Mouse (Mus musculus): ENCODE results near the gene Spink8. TPM values are rescaled to one million over a fixed set of nuclear protein-coding genes. Genes with fewer than 3 reads are reported as not detected.

Spink8 gene
- polyA plus RNA-seq, 1 experiment from 2014 or later, result not detected

Other genes with a start within 250 kb of the Spink8 start
- not detected in 2 replicates for gene Fbxw15, start 244.0 kb upstream of the Spink8 start, polyA plus RNA-seq (2014; fragmentation: Nextera tagmentation; extraction: Ambion mirVana)
- gene Fbxw24, start 186.2 kb upstream of the Spink8 start, polyA plus RNA-seq (2014; fragmentation: Nextera tagmentation; extraction: Ambion mirVana), result not detected in 2 replicates
- 0.13 TPM in 1 of 2 replicates, not detected in the other for gene Fbxw25, start 147.6 kb upstream of the Spink8 start, polyA plus RNA-seq (2014; fragmentation: Nextera tagmentation; extraction: Ambion mirVana)
- 0.10 TPM in 1 of 2 replicates, not detected in the other for gene Fbxw18, start 109.6 kb upstream of the Spink8 start, polyA plus RNA-seq (2014; fragmentation: Nextera tagmentation; extraction: Ambion mirVana)
- not detected in 2 replicates for gene Fbxw26, start 66.2 kb upstream of the Spink8 start, polyA plus RNA-seq (2014; fragmentation: Nextera tagmentation; extraction: Ambion mirVana)
- not detected in 2 replicates for gene Fbxw27, start 21.6 kb upstream of the Spink8 start, polyA plus RNA-seq (2014; fragmentation: Nextera tagmentation; extraction: Ambion mirVana)
- 89.2 and 90.6 TPM in 2 replicates for gene Nme6, start 20.5 kb downstream of the Spink8 start, polyA plus RNA-seq (2014; fragmentation: Nextera tagmentation; extraction: Ambion mirVana)
- 0.28 and 0.31 TPM in 2 replicates for gene Camp, start 37.3 kb downstream of the Spink8 start, polyA plus RNA-seq (2014; fragmentation: Nextera tagmentation; extraction: Ambion mirVana)
- gene Cdc25a, start 63.3 kb downstream of the Spink8 start, polyA plus RNA-seq (2014; fragmentation: Nextera tagmentation; extraction: Ambion mirVana), result 24.6 and 33.5 TPM in 2 replicates
- 78.9 and 98.7 TPM in 2 replicates for gene Map4, start 119.2 kb downstream of the Spink8 start, polyA plus RNA-seq (2014; fragmentation: Nextera tagmentation; extraction: Ambion mirVana)

Data from hindbrain, embryonic 11.5 days (tissue).